Mouse (Mus musculus) forelimb bud, embryonic 11.5 days (tissue): ENCODE measurements around the gene Neurog2.

Experiments
- DNase-seq: peaks from one replicate; pipeline ENCODE4 v3.0.0-alpha.2; 2012; ENCODE audit warnings: low read depth, low spot score

Neurog2 gene

GRCm38 (mm10) chr3:127646156-127646825, 13.4 kb downstream of the Neurog2 start:
- DNase-seq, result no peak

- no peak for DNase-seq
These were observed 19.1 kb downstream of the Neurog2 start for GRCm38 (mm10) chr3:127651742-127652653.

GRCm38 (mm10) chr3:127660712-127661111, 27.8 kb downstream of the Neurog2 start:
- no peak for DNase-seq

- no peak for DNase-seq
These were observed 29.0 kb downstream of the Neurog2 start for GRCm38 (mm10) chr3:127661646-127662531.

GRCm38 (mm10) chr3:127679703-127680102, 46.8 kb downstream of the Neurog2 start:
- DNase-seq, result no peak
